Mouse (Mus musculus) hindbrain, postnatal 0 days (tissue): ENCODE results near the gene En1. TPM values are rescaled to one million over a fixed set of nuclear protein-coding genes. Genes with fewer than 3 reads are reported as not detected.

ENCODE experiments used
- ATAC-seq: fragments of 200-750 bp; cut with Nextera tagmentation; 2 replicates; pipeline ENCODE4 v1.8.0; 2017; ENCODE audit warnings: mild to moderate bottlenecking, moderate TSS enrichment, moderate library complexity
- DNase-seq: peaks from one replicate; pipeline ENCODE4 v3.0.0-alpha.2; 2015; ENCODE audit warnings: low spot score
- H3K27ac ChIP-seq: fragments of 300-500 bp; sonication (generic); 2 replicates; pipeline ENCODE4 v1.5.1; 2014; ENCODE audit warnings: mild to moderate bottlenecking
- H3K27me3 ChIP-seq: fragments of 300-500 bp; sonication (generic); 2 replicates; pipeline ENCODE4 v1.6.1; 2014; ENCODE audit warnings: low read length, mixed read lengths; ENCODE audit not compliant: insufficient read depth
- H3K36me3 ChIP-seq: fragments of 300-500 bp; sonication (generic); 2 replicates; pipeline ENCODE4 v1.6.1; 2014; ENCODE audit warnings: low read length, mixed read lengths; ENCODE audit not compliant: insufficient read depth
- H3K4me1 ChIP-seq: fragments of 300-500 bp; sonication (generic); 2 replicates; pipeline ENCODE4 v1.6.1; 2014; ENCODE audit warnings: antibody characterized with exemption, low read length, mixed read lengths; ENCODE audit not compliant: insufficient read depth
- H3K4me2 ChIP-seq: fragments of 300-500 bp; sonication (generic); 2 replicates; pipeline ENCODE4 v1.6.1; 2014; ENCODE audit warnings: low read depth, mild to moderate bottlenecking, low read length, moderate library complexity, mixed read lengths
- H3K4me3 ChIP-seq: fragments of 300-500 bp; sonication (generic); 2 replicates; pipeline ENCODE4 v1.5.1; 2014; ENCODE audit warnings: low read length
- H3K9ac ChIP-seq: fragments of 300-500 bp; sonication (generic); replicated peaks from 2 replicates; pipeline ENCODE4 v1.6.1; 2014; ENCODE audit warnings: mild to moderate bottlenecking, low read length, moderate library complexity, mixed read lengths
- H3K9me3 ChIP-seq: fragments of 300-500 bp; sonication (generic); 2 replicates; pipeline ENCODE4 v1.6.1; 2016; ENCODE audit warnings: low read length, mixed read lengths
- CTCF ChIP-seq: IDR thresholded peaks from 2 replicates; pipeline ENCODE4 v1.5.1; 2016; ENCODE audit warnings: antibody characterized with exemption, control low read depth, low read depth
- WGBS: fragments of 180-500 bp; shearing (Covaris S2); extraction: QIAGEN DNeasy Blood & Tissue Kit; methylation state at CpG from one replicate; pipeline ENCODE4 v1.1.7; 2014; 5-methylcytosine and 5-hydroxymethylcytosine counted together
- polyA plus RNA-seq: library from polyadenylated mRNA; unstranded; fragments of >200 nt; fragmentation: Nextera tagmentation; extraction: Ambion mirVana; gene quantifications from 2 replicates; pipeline ENCODE4 v1.2.1, GENCODE M21; 2015
- total RNA-seq: library from RNA; depleted of rRNA; stranded (reverse); fragments of >200 nt; gene quantifications from 2 replicates; pipeline ENCODE4 v1.2.3, GENCODE M21; 2014

Gene En1
- total and polyA plus RNA-seq, 2 experiments from 2014 or later = 6.9 to 13.0 TPM

GRCm38 (mm10) chr1:120605143-120605435, 2.9 kb downstream of the En1 start:
- Histone ChIP-seq H3K27ac (0 out of 2 replicates have a peak overlapping the region, but pooled peaks have one; percentile 36), H3K4me1 (no peaks in the 10 kb centered on the region), H3K4me2 (peak overlapping the region; percentile 62), H3K9me3 (no peaks in the 10 kb centered on the region), H3K36me3 (no peaks in the 10 kb centered on the region), H3K9ac (peak overlapping the region; percentile 47), H3K4me3 (peak overlapping the region; percentile 53), H3K27me3 (peaks cover 44% of the 10 kb centered on the region)
- WGBS = 5% methylated on average over 8 of the region's 8 CpGs
- no peak for TF ChIP-seq CTCF
- ATAC-seq = no peak
- no peak for DNase-seq

DNA sequence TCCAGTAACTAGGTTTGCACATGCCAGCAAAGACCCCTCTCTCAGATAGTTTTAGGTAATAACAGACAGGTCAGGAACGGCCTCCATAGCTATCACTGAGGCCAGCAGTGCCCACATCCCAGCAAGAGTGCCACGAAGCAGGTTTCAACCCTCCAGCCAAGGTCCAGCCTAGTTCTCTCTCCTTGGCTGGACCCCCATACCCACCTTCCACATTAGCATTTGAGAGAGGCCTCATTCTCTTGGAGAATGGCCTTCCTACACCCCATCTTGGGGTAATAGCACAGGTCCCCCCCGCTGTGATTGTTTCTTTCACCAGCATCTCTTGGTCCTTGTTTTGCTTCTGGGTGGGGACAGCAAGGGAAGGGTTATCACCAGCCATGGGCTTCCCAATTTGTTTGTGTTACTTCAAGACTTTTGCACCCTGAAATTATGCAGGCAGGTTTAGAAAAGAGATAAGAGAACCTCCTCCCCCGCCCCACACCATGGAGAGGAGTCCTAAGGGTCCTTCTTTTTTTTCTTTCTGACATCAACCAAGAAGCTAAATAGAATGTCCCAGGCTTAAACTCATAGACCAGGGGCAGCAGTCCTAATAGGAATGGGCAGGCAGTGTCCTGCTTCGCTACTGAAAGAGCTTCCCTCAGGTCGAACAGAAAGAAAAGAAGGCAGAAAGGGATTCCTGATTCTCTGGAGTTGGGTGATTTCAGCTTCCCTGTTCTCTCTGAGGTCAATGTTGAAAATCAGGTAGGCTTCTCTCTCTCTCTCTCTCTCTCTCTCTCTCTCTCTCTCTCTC, 3.5 kb downstream of the En1 start:
- no peak overlapping the region for H3K27ac ChIP-seq
- DNase-seq = no peak
- ATAC-seq = no peak
- H3K4me1 ChIP-seq = no peaks in the 10 kb centered on the region
- H3K9ac ChIP-seq = no peak overlapping the region; the same call in 1 of the 2 replicates
- TF ChIP-seq CTCF = no peak
- H3K36me3 ChIP-seq = no peaks in the 10 kb centered on the region
- peaks cover 47% of the 10 kb centered on the region for H3K27me3 ChIP-seq
- H3K4me2 ChIP-seq = peak overlapping the region; percentile 62
- H3K4me3 ChIP-seq = peak overlapping the region; percentile 53
- H3K9me3 ChIP-seq = no peaks in the 10 kb centered on the region
- WGBS = 11% methylated on average over 6 of the region's 6 CpGs

GRCm38 (mm10) chr1:120606641-120607575, 4.7 kb downstream of the En1 start:
- Histone ChIP-seq H3K4me2 (peak overlapping the region; percentile 62), H3K27me3 (peaks cover 51% of the 10 kb centered on the region), H3K36me3 (no peaks in the 10 kb centered on the region), H3K4me1 (no peaks in the 10 kb centered on the region), H3K4me3 (peak overlapping the region; percentile 53), H3K9me3 (no peaks in the 10 kb centered on the region), H3K9ac (peak overlapping the region; percentile 52), H3K27ac (peak overlapping the region; percentile 56; the same call in 1 of the 2 replicates)
- DNase-seq = peak; percentile 35
- no peak for TF ChIP-seq CTCF
- WGBS = under 1% methylated on average over 52 of the region's 52 CpGs
- ATAC-seq = no peak

- no peaks in the 10 kb centered on the region for H3K36me3 ChIP-seq
- WGBS = 10% methylated on average over 11 of the region's 11 CpGs
- ATAC-seq (no peak), DNase-seq (no peak)
- no peak overlapping the region for H3K27ac ChIP-seq
- H3K4me1 ChIP-seq = no peaks in the 10 kb centered on the region
- no peaks in the 10 kb centered on the region for H3K9me3 ChIP-seq
- peak overlapping the region; percentile 62 for H3K4me2 ChIP-seq
- peaks cover 55% of the 10 kb centered on the region for H3K27me3 ChIP-seq
- peak overlapping the region; percentile 53 for H3K4me3 ChIP-seq
- no peak for TF ChIP-seq CTCF
- H3K9ac ChIP-seq = no peak overlapping the region
Measured at GRCm38 (mm10) chr1:120607576-120608400, 5.6 kb downstream of the En1 start.

DNA sequence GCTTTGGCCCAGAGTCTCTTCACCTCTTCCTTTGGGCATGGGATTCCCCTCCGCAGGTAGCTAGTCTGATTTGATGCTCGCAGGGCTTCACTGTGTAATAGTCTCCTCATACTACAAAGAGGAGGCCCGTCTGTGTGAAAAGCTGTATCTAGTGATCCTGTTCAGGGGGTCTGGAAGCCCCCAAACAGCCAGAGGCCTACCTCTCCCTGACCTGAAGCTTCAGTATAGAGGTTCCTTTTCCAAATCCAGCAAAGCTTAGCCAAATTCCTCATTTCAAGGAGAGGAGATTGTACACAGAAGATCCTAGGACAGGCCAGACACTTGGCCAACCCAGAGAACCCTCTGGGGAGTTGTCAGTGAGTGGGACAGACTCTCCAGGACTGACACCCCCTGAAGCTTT, 6.2 kb downstream of the En1 start:
- no peak for TF ChIP-seq CTCF
- H3K27ac ChIP-seq = no peak overlapping the region
- no peak overlapping the region for H3K9ac ChIP-seq

DNA sequence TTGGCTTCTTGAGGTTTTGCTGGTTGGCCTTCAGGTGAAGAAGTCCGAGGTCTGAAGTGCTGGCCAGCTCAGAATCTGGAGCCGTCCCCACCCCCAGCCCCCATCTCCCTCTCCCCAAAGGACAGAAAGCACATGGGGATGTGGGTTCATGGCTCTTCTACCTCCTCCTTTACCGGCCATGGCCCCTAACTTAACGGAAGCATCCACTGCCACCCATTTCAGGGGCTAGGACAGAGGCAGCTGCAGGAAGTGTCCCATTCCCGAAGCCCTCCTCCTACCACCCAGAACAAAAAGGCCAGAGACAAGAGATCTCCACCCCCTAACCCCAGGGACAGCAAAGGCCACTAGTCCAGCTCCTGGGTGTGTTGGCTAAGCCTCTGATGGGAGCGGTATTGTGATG, 7.4 kb downstream of the En1 start:
- H3K9me3 ChIP-seq = no peaks in the 10 kb centered on the region
- no peak for DNase-seq
- H3K36me3 ChIP-seq = no peaks in the 10 kb centered on the region
- ATAC-seq = no peak
- WGBS = 9% methylated on average over 6 of the region's 6 CpGs
- no peak for TF ChIP-seq CTCF
- H3K4me1 ChIP-seq = no peaks in the 10 kb centered on the region
- H3K27ac ChIP-seq = no peak overlapping the region
- H3K9ac ChIP-seq = no peak overlapping the region
- H3K27me3 ChIP-seq = peaks cover 67% of the 10 kb centered on the region
- no peak overlapping the region for H3K4me3 ChIP-seq
- H3K4me2 ChIP-seq = 0 out of 2 replicates have a peak overlapping the region, but pooled peaks have one; percentile 62

More for the DNA sequence above, 6.2 kb downstream of the En1 start:
- Histone ChIP-seq H3K9me3 (no peaks in the 10 kb centered on the region), H3K4me3 (0 out of 2 replicates have a peak overlapping the region, but pooled peaks have one; percentile 1), H3K36me3 (no peaks in the 10 kb centered on the region), H3K27me3 (peaks cover 59% of the 10 kb centered on the region), H3K4me2 (peak overlapping the region; percentile 62), H3K4me1 (no peaks in the 10 kb centered on the region)
- 47% methylated on average over 3 of the region's 3 CpGs for WGBS
- DNase-seq = no peak
- no peak for ATAC-seq
